Mouse (Mus musculus) ES-E14 (cell line): ENCODE measurements around the gene Dcun1d3. TPM values are rescaled to one million over a fixed set of nuclear protein-coding genes. Genes with fewer than 3 reads are reported as not detected.

Source experiments
- DNase-seq: peaks from one replicate; pipeline ENCODE4 v3.0.0-alpha.2; 2013; ENCODE audit warnings: low read depth, low spot score
- H3K27ac ChIP-seq: 2 replicates; pipeline ENCODE4 v1.5.1; 2012; ENCODE audit warnings: low read depth, mild to moderate bottlenecking, low read length, moderate library complexity, mixed read lengths; ENCODE audit not compliant: poor library complexity, insufficient read depth, severe bottlenecking
- H3K36me3 ChIP-seq: 2 replicates; pipeline ENCODE4 v1.6.1; 2012; ENCODE audit warnings: mild to moderate bottlenecking, low read length, moderate library complexity, mixed read lengths; ENCODE audit not compliant: control insufficient read depth, poor library complexity, insufficient read depth, severe bottlenecking
- H3K4me1 ChIP-seq, 2 experiments: fragments of 150-350 bp in 1 of 2; sonication (generic) in 1 of 2; 2 replicates each; pipeline ENCODE4 v1.6.1; 2012; ENCODE audit warnings: low read length in 2 of 2, mild to moderate bottlenecking in 1 of 2, mixed read lengths in 1 of 2; ENCODE audit not compliant: control insufficient read depth in 2 of 2, insufficient read depth in 2 of 2, poor library complexity in 1 of 2
- H3K4me3 ChIP-seq, 2 experiments: fragments of 150-350 bp in 1 of 2; sonication (generic) in 1 of 2; 2 replicates each; pipeline ENCODE4 v1.5.1; 2012; ENCODE audit warnings: low read length in 2 of 2, low read depth in 1 of 2, mild to moderate bottlenecking in 1 of 2, mixed read lengths in 1 of 2; ENCODE audit not compliant: insufficient read depth in 1 of 2, poor library complexity in 1 of 2, severe bottlenecking in 1 of 2
- H3K9ac ChIP-seq: 2 replicates; pipeline ENCODE4 v1.6.1; 2012; ENCODE audit warnings: low read depth, mild to moderate bottlenecking, low read length, mixed read lengths; ENCODE audit not compliant: poor library complexity, insufficient read depth, severe bottlenecking
- H3K9me3 ChIP-seq: fragments of 150-350 bp; sonication (generic); 2 replicates; pipeline ENCODE4 v1.6.1; 2012; ENCODE audit warnings: low read depth, mild to moderate bottlenecking, low read length; ENCODE audit not compliant: control insufficient read depth, insufficient read depth
- CHD2 ChIP-seq: IDR thresholded peaks from 2 replicates; pipeline ENCODE4 v1.6.1; 2014; ENCODE audit warnings: mild to moderate bottlenecking, low read depth, low read length, inconsistent platforms
- HCFC1 ChIP-seq: IDR thresholded peaks from 2 replicates; pipeline ENCODE4 v1.6.1; 2012; ENCODE audit warnings: low read length, inconsistent platforms, borderline replicate concordance; ENCODE audit not compliant: insufficient read depth
- MAFK ChIP-seq: IDR thresholded peaks from 2 replicates; pipeline ENCODE4 v1.6.1; 2014; ENCODE audit warnings: mild to moderate bottlenecking, low read depth, low read length, inconsistent platforms; ENCODE audit not compliant: insufficient read depth
- ZC3H11A ChIP-seq: IDR thresholded peaks from 2 replicates; pipeline ENCODE4 v1.6.1; 2012; ENCODE audit warnings: low read depth, mild to moderate bottlenecking, inconsistent platforms, low read length, borderline replicate concordance
- ZNF384 ChIP-seq: IDR thresholded peaks from 2 replicates; pipeline ENCODE4 v1.6.1; 2012; ENCODE audit warnings: low read depth, low read length, inconsistent platforms
- in situ Hi-C, 2 experiments: fragments of 600-800 bp; cut with MboI; formaldehyde crosslinking; loops; one replicate each; pipeline ENCODE4 v1.15.1; 2025; ENCODE audit warnings: low sequenced_read_pairs in 2 of 2, inconsistent platforms in 1 of 2; ENCODE audit not compliant: unreplicated experiment in 2 of 2
- total RNA-seq: library from RNA; depleted of rRNA; stranded (reverse); fragments of 300-350 nt; gene quantifications from 2 replicates; pipeline ENCODE4 v1.2.3, GENCODE M21; 2012

Gene Dcun1d3
- total RNA-seq, 1 experiment = 26.1 TPM

DNA sequence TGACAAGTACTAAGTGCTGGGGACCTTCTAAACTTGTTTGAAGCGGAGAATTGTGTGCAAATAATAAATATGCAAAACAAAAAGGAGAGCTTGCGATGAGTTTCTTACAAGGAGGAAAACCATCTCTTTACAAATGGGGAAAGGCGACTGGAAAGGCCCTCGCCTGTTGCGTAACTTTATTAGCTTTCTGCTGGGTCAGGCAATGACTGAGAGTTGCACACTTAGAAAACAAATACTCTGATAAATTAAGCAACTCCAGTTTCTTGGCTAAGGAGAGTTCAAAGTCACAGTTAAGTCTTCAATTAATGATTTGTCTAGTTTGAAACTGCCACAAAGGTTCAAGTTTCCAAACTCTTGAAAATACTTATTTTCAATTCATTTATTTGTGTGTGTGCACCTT, 15.8 kb downstream of the Dcun1d3 start:
- Histone ChIP-seq H3K9ac (no peak overlapping the region), H3K9me3 (no peaks in the 10 kb centered on the region), H3K4me3 (no peak overlapping the region), H3K27ac (no peak overlapping the region), H3K36me3 (no peaks in the 10 kb centered on the region; the same call in 1 of the 2 replicates), H3K4me1 (no peaks in the 10 kb centered on the region)
- DNase-seq = no peak
- TF ChIP-seq MAFK = no peak
- TF ChIP-seq ZC3H11A = no peak
- no peak for TF ChIP-seq ZNF384
- TF ChIP-seq HCFC1 = no peak
- no peak for TF ChIP-seq CHD2
- in situ Hi-C loops = no loop called here

DNA sequence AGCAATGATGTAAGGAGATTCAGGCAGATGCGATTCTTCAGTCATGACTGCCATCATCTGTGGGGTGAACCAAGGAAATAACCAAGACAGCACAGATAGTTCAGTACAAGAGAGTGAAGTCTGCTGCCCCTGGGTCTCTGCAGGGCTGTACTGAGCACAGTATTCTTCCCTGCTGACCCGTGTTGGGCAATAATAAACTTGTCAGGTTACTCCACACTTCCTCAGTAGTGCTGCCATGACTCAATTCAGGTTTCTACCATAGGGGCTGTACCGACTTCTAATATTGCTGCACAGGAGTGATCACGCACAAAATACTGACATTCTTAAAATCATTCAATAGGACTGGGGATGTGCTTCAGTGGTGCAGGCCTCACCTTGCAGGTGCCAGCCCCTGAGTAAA, 16.9 kb downstream of the Dcun1d3 start:
- Histone ChIP-seq H3K4me3 (no peak overlapping the region), H3K9me3 (no peaks in the 10 kb centered on the region), H3K9ac (no peak overlapping the region), H3K4me1 (no peaks in the 10 kb centered on the region), H3K36me3 (no peaks in the 10 kb centered on the region; the same call in 1 of the 2 replicates), H3K27ac (no peak overlapping the region)
- no peak for DNase-seq
- in situ Hi-C loops = no loop called here
- TF ChIP-seq MAFK (no peak), ZC3H11A (no peak), CHD2 (no peak), ZNF384 (no peak), HCFC1 (no peak)

DNA sequence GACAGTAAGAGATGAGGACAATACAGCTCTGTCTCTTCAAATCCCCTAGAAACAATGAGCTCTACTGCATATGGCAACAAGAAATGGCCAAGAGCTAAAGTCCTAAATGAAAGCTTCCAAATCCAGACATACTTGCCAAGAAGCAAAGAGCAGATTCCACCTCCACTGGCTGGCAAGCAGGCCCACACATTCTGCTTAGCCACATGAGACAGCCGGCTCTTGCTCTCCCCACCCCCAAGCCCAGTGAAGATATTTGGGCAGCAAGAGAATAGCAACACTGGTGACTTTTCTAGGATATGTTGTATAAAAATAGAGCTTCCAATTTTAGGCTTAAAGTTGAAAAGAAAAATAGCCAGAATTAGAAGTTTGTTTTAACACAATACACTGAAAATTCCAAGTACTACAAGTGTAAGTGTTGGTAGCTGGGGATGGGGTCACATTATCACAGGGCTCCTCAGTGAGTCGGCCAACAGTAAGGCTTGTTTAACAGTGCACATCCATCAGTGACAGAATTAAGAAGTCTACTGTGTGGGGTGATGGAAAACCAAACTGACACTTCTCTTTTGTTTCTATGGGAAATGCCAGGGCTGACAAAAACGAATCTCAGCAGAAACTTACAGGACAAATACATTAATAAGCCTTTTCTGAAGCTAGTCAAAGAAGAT, 20.2 kb downstream of the Dcun1d3 start:
- TF ChIP-seq ZC3H11A (no peak), ZNF384 (no peak), HCFC1 (no peak), MAFK (no peak), CHD2 (no peak)
- H3K9me3 ChIP-seq = no peaks in the 10 kb centered on the region
- in situ Hi-C loops = no loop called here
- H3K4me3 ChIP-seq = no peak overlapping the region
- H3K4me1 ChIP-seq = peaks cover 0 to 3% of the 10 kb centered on the region in 2 experiments; a peak in 2 of 4 replicates
- DNase-seq = no peak
- H3K27ac ChIP-seq = no peak overlapping the region
- H3K9ac ChIP-seq = no peak overlapping the region
- no peaks in the 10 kb centered on the region; the same call in 1 of the 2 replicates for H3K36me3 ChIP-seq

GRCm38 (mm10) chr7:119873050-119873449, 23.0 kb downstream of the Dcun1d3 start:
- DNase-seq = no peak
- peaks cover 0 to 6% of the 10 kb centered on the region in 2 experiments; a peak in 2 of 4 replicates for H3K4me1 ChIP-seq
- H3K9ac ChIP-seq = no peak overlapping the region
- no peaks in the 10 kb centered on the region for H3K9me3 ChIP-seq
- H3K27ac ChIP-seq = no peak overlapping the region
- H3K36me3 ChIP-seq = no peaks in the 10 kb centered on the region; the same call in 1 of the 2 replicates
- no peak for TF ChIP-seq HCFC1
- no peak for TF ChIP-seq ZNF384
- TF ChIP-seq MAFK = no peak
- TF ChIP-seq CHD2 = no peak
- TF ChIP-seq ZC3H11A = no peak
- H3K4me3 ChIP-seq = no peak overlapping the region
- in situ Hi-C loops = no loop called here
